Mouse (Mus musculus) hindlimb bud, embryonic 11.5 days (tissue): Measurements from ENCODE around the gene Esyt2.

Experiments
- DNase-seq: peaks from one replicate; pipeline ENCODE4 v3.0.0-alpha.2; 2012; ENCODE audit warnings: low read depth, low spot score; ENCODE audit errors: extremely low spot score

Gene Esyt2

DNA sequence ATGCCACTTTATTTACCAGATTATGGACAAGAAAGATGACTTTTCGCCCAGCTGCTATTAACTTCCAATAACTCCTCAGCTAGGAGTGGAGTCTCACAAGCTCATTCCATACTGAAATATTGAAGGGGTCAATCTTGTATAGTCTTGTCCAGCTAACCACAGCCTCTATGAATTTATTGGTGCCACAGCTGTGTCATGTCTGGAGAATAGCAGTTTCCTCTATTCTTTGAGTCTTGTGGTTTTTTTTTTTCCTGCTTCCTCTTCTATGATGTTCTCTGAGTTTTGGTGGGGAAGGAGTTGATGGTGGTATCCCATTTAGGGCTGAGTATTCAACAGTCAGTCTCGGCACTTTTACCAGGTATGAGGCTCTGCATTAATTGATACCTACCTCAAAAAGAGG lies 154.2 kb downstream of the Esyt2 start:
- DNase-seq, result no peak

- DNase-seq, result no peak
Measured at GRCm38 (mm10) chr12:116436125-116436524, 155.1 kb downstream of the Esyt2 start.

DNA sequence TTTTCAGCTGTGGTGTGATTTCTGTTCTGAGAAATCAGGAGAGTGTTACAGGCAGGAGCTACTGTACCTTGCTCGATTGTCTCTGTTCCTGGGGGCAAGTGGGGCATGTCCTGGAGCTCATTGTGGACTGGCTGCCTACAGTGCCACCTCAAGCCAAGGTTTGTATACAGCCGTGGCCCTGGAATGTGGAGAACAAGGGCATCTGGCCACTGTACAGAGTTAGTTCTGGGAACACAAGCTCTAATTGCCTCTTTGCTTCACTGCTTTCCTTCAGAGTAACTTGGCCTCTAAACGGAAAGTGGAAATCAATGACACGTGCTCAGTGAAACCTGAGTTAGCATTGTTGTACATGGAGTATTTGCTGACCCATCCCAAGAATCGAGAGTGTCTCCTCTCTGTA lies 157.6 kb downstream of the Esyt2 start:
- no peak for DNase-seq
